Mouse (Mus musculus) cerebellum, postnatal 36 days (tissue): Measurements from ENCODE around the gene Trib2.

ENCODE experiments used
- DNase-seq, 2 experiments: peaks; one replicate each; pipeline ENCODE4 v3.0.0; 2021 to 2022; ENCODE audit warnings: mixed read lengths in 2 of 2

Trib2 gene

GRCm38 (mm10) chr12:15760684-15761083, 56.0 kb downstream of the Trib2 start:
- no peak for DNase-seq

GRCm38 (mm10) chr12:15758866-15759265, 57.9 kb downstream of the Trib2 start:
- peak; percentile 7 to 10 for DNase-seq

GRCm38 (mm10) chr12:15757351-15757750, 59.4 kb downstream of the Trib2 start:
- no peak for DNase-seq

- DNase-seq = no peak
Observed at GRCm38 (mm10) chr12:15755030-15755690, 61.6 kb downstream of the Trib2 start.

- DNase-seq = no peak
Observed at GRCm38 (mm10) chr12:15754602-15755001, 62.1 kb downstream of the Trib2 start.

- DNase-seq = no peak
Observed at GRCm38 (mm10) chr12:15749646-15750195, 67.0 kb downstream of the Trib2 start.

GRCm38 (mm10) chr12:15745752-15746151, 71.0 kb downstream of the Trib2 start:
- DNase-seq = no peak
